Mouse (Mus musculus) frontal cortex, adult 2 months (tissue): ENCODE measurements around the gene Obp1b. TPM values are rescaled to one million over a fixed set of nuclear protein-coding genes. Genes with fewer than 3 reads are reported as not detected.
"Not testable (repeated sequence)": the region's sequence is repeated elsewhere in the genome, so short reads cannot be mapped to it uniquely, and the experiment has no call there.

Source experiments
- DNase-seq, 2 experiments: peaks; one replicate each; pipeline ENCODE4 v3.0.0; 2022; ENCODE audit warnings: low spot score in 1 of 2; ENCODE audit errors: extremely low spot score in 1 of 2
- polyA plus RNA-seq: library from polyadenylated mRNA; depleted of rRNA; stranded (reverse); fragments of >200 nt; gene quantifications from 2 replicates; pipeline ENCODE4 v1.2.3, GENCODE M21; 2012; rRNA removed

Gene Obp1b
- not detected in 2 replicates for polyA plus RNA-seq

- not testable (repeated sequence) for DNase-seq
Observed at GRCm38 (mm10) chrX:78186477-78186876, at the start of gene Obp1b. Gene Obp1b, plus strand, starts transcription at chrX:78186777.

GRCm38 (mm10) chrX:78202220-78202619 is 15.6 kb downstream of the Obp1b start:
- DNase-seq = not testable (repeated sequence)

GRCm38 (mm10) chrX:78202829-78203228 is 16.3 kb downstream of the Obp1b start:
- no peak for DNase-seq

Other genes starting within 250 kb of the Obp1b start
- not detected in 2 replicates for gene Obp1a, start 95.4 kb upstream of the Obp1b start, polyA plus RNA-seq
- not detected in 2 replicates for gene Gm5938, start 61.3 kb upstream of the Obp1b start, polyA plus RNA-seq
- not detected in 2 replicates for gene Gm14743, start 59.1 kb downstream of the Obp1b start, polyA plus RNA-seq
- gene 4930480E11Rik, start 182.9 kb downstream of the Obp1b start, polyA plus RNA-seq = not detected in 2 replicates